Mouse (Mus musculus) liver, embryonic 13.5 days (tissue): ENCODE measurements around the gene Aff3. TPM values are rescaled to one million over a fixed set of nuclear protein-coding genes. Genes with fewer than 3 reads are reported as not detected.
A peak's percentile ranks its signal among the peaks of the same experiment; 100 is the strongest.

Source experiments
- ATAC-seq: fragments of 200-750 bp; cut with Nextera tagmentation; 2 replicates; pipeline ENCODE4 v1.8.0; 2017; ENCODE audit warnings: low read depth, mild to moderate bottlenecking, moderate number of reproducible peaks, moderate library complexity
- DNase-seq: peaks from one replicate; pipeline ENCODE4 v3.0.0; 2022
- H3K27ac ChIP-seq: fragments of 300-500 bp; sonication (generic); 2 replicates; pipeline ENCODE4 v1.5.1; 2015; ENCODE audit warnings: moderate library complexity, mild to moderate bottlenecking, inconsistent platforms
- H3K27me3 ChIP-seq: fragments of 300-500 bp; sonication (generic); 2 replicates; pipeline ENCODE4 v1.6.1; 2015; ENCODE audit warnings: mild to moderate bottlenecking, inconsistent platforms
- H3K36me3 ChIP-seq: fragments of 300-500 bp; sonication (generic); 2 replicates; pipeline ENCODE4 v1.6.1; 2015; ENCODE audit warnings: mild to moderate bottlenecking, inconsistent platforms
- H3K4me1 ChIP-seq: fragments of 300-500 bp; sonication (generic); replicated peaks from 2 replicates; pipeline ENCODE4 v1.6.1; 2015; ENCODE audit warnings: inconsistent platforms
- H3K4me2 ChIP-seq: fragments of 300-500 bp; sonication (generic); 2 replicates; pipeline ENCODE4 v1.6.1; 2015; ENCODE audit warnings: inconsistent platforms, mild to moderate bottlenecking, moderate library complexity
- H3K4me3 ChIP-seq: fragments of 300-500 bp; sonication (generic); replicated peaks from 2 replicates; pipeline ENCODE4 v1.5.1; 2015; ENCODE audit warnings: mild to moderate bottlenecking, inconsistent platforms
- H3K9ac ChIP-seq: fragments of 300-500 bp; sonication (generic); 2 replicates; pipeline ENCODE4 v1.6.1; 2015; ENCODE audit warnings: mild to moderate bottlenecking, inconsistent platforms
- H3K9me3 ChIP-seq: fragments of 300-500 bp; sonication (generic); replicated peaks from 2 replicates; pipeline ENCODE4 v1.6.1; 2016; ENCODE audit warnings: inconsistent platforms
- WGBS: fragments of 180-500 bp; shearing (Covaris S2); methylation state at CpG from one replicate; pipeline ENCODE4 v1.1.7; 2015; ENCODE audit not compliant: insufficient replicate concordance; 5-methylcytosine and 5-hydroxymethylcytosine counted together
- polyA plus RNA-seq: library from polyadenylated mRNA; unstranded; fragments of >200 nt; fragmentation: Nextera tagmentation; extraction: Ambion mirVana; gene quantifications from 2 replicates; pipeline ENCODE4 v1.2.1, GENCODE M21; 2015

The Aff3 gene
- polyA plus RNA-seq, 1 experiment from 2014 or later = 0.44 TPM

DNA sequence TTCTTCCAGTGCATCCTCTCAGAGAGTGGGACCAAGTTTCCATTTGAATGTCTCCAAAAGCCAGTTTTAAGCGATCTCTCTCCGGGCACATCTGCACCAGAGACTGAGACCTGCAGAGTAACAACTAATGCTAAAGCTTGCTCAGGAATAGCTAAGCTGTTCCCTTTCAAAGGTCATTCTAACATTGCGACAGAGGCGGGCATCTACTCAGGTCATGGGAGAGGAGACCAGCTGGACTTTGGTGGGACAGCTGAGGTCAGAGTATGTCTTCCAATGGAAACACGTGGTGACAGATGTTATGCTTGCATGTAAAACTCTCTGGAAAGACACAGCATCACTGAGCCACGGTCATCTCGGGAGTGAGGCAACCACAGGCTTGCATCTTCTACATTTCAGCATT lies 488.7 kb downstream of the Aff3 start:
- Histone ChIP-seq H3K4me1 (no peaks in the 10 kb centered on the region), H3K4me3 (no peak overlapping the region), H3K4me2 (no peak overlapping the region), H3K9ac (no peak overlapping the region), H3K9me3 (no peaks in the 10 kb centered on the region), H3K27ac (no peak overlapping the region), H3K27me3 (no peaks in the 10 kb centered on the region), H3K36me3 (no peaks in the 10 kb centered on the region)
- 63% methylated on average over 7 of the region's 7 CpGs for WGBS
- DNase-seq (no peak), ATAC-seq (peak; percentile 77)

DNA sequence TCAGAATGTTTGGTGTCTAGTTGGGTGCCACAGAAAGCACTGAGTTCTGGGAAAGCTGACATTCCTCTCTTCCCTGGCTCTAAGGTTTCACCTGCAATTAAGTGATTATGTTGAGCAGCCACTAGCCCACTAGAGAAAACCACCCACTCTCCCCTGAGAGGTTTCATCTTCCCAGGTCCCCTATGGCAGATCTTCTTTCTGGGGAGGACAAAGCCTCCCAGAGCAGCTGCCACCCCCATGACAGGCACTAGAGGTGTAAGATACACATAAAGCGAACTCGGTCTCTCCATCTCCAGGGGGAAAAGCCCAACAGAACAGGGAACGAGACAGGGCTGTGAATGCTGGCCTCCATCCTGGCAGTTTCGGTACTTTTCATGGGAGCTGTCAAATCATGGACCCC lies 492.9 kb downstream of the Aff3 start:
- 65% methylated on average over 4 of the region's 4 CpGs for WGBS
- no peak overlapping the region for H3K4me3 ChIP-seq
- no peak overlapping the region for H3K4me2 ChIP-seq
- DNase-seq (no peak), ATAC-seq (no peak)
- H3K27ac ChIP-seq = no peak overlapping the region
- no peak overlapping the region for H3K9ac ChIP-seq
- H3K36me3 ChIP-seq = no peaks in the 10 kb centered on the region
- no peaks in the 10 kb centered on the region for H3K4me1 ChIP-seq
- H3K27me3 ChIP-seq = no peaks in the 10 kb centered on the region
- H3K9me3 ChIP-seq = no peaks in the 10 kb centered on the region

DNA sequence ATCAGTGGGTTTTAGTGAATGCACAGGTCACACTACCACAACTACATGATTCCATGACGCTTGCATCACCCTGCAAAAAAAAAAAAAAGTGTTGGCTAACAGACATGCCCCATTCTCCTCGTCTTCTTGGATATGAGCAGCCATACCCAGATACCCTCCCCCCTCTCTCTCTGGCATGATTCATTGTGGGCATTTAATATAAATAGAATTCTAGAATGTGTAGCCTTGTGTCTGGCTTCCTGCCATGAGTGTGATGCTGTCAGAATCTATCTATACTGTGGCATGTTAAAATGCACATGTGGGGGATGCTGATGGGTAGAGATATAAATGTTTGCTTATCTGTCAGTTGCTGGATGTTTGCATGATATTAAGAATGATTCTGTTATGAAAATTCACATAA lies 499.1 kb downstream of the Aff3 start:
- Histone ChIP-seq H3K36me3 (no peaks in the 10 kb centered on the region), H3K4me1 (no peaks in the 10 kb centered on the region), H3K4me2 (no peak overlapping the region), H3K4me3 (no peak overlapping the region), H3K27me3 (no peaks in the 10 kb centered on the region), H3K9ac (no peak overlapping the region), H3K9me3 (no peaks in the 10 kb centered on the region), H3K27ac (no peak overlapping the region)
- DNase-seq (no peak), ATAC-seq (no peak)
- WGBS = 32% methylated on average over 2 of the region's 2 CpGs

DNA sequence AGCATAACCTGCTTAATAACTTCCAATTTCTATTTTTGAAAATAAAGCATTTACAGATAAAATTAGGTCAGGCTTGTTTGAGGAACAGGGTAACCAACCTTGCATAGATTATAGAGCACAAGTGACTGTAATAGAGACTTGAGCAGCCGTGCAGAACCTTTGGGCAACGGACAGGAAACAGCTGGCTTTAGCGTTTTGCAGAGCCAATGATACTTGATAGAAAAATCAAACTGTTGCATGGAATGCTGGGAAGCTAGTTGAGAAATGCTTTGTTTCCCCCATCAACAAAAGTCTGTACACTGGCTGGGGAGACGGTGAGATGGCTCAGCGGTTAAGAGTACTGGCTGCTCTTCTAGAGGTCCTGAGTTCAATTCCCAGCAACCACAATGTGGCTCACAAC lies 514.7 kb downstream of the Aff3 start:
- H3K4me2 ChIP-seq = no peak overlapping the region
- no peak for DNase-seq
- no peaks in the 10 kb centered on the region for H3K9me3 ChIP-seq
- no peak overlapping the region for H3K4me3 ChIP-seq
- no peaks in the 10 kb centered on the region for H3K36me3 ChIP-seq
- H3K27ac ChIP-seq = no peak overlapping the region
- H3K9ac ChIP-seq = no peak overlapping the region
- 69% methylated on average over 5 of the region's 5 CpGs for WGBS
- ATAC-seq = no peak
- no peaks in the 10 kb centered on the region for H3K27me3 ChIP-seq
- no peaks in the 10 kb centered on the region for H3K4me1 ChIP-seq

DNA sequence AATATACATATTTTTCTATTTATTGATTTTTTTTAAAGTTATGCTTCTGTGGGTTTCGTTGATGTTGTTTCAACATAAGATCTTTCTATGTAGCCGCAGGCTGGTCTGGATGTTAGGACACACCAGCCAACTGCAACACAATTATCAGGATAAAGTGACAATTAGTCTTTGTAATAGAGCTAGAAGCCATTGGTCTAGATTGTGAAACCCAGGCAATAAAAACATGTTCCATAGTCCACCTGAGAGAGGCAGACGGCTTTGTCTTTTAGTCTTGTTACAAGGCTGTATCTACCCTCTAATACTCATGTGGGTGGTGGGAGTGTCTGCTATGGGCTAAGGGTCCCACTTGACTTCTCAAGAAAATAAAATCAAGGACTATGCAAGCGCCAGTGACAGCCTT lies 518.7 kb downstream of the Aff3 start:
- no peak overlapping the region for H3K4me2 ChIP-seq
- H3K27me3 ChIP-seq = no peaks in the 10 kb centered on the region
- no peak for ATAC-seq
- H3K4me1 ChIP-seq = no peaks in the 10 kb centered on the region
- 63% methylated on average over 4 of the region's 4 CpGs for WGBS
- no peak overlapping the region for H3K9ac ChIP-seq
- no peak overlapping the region for H3K4me3 ChIP-seq
- no peaks in the 10 kb centered on the region for H3K36me3 ChIP-seq
- H3K9me3 ChIP-seq = no peaks in the 10 kb centered on the region
- no peak overlapping the region for H3K27ac ChIP-seq
- DNase-seq = no peak

DNA sequence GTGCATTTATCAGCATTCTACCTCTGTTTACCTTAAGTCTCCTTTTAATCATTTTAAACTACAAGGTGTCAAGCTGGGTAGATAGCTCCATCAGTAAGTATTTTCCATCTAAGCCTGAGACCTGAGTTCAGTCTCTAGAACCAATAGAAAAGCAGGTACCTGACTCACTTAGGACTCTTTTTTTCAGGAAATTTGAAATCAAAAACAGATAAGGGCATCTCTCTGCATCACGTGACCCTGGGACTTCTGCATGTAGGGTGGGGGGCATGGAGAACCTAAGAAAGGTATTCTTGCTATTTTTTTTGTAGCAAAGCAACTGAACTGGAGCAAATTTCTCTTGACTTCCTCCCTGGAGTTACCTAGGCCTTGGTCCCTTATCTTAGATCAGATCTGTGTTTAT lies 523.4 kb downstream of the Aff3 start:
- H3K4me3 ChIP-seq = no peak overlapping the region
- H3K4me2 ChIP-seq = no peak overlapping the region
- ATAC-seq (no peak), DNase-seq (no peak)
- H3K9me3 ChIP-seq = no peaks in the 10 kb centered on the region
- H3K4me1 ChIP-seq = no peaks in the 10 kb centered on the region
- no peak overlapping the region for H3K9ac ChIP-seq
- 57% methylated on average over 1 of the region's 1 CpGs for WGBS
- H3K36me3 ChIP-seq = no peaks in the 10 kb centered on the region
- no peak overlapping the region for H3K27ac ChIP-seq
- no peaks in the 10 kb centered on the region for H3K27me3 ChIP-seq

DNA sequence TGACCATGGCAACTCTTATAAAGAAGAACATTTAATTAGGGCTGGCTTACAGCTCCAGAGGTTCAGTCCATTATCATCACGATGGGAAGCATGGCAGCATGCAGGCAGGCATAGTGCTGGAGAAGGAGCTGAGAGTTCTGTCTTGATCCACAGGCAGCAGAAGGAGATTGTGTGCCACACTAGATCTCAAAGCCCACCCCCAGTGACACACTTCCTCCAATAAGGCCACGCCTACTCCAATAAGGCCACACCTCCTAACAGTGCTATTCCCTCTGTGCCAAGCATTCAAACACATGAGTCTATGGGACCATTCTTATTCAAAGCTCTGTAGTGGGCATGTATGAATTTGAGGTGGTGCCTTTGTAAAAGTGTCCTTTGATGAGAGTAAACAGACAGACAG lies 523.8 kb downstream of the Aff3 start:
- H3K27me3 ChIP-seq = no peaks in the 10 kb centered on the region
- 58% methylated on average over 2 of the region's 2 CpGs for WGBS
- H3K36me3 ChIP-seq = no peaks in the 10 kb centered on the region
- H3K4me3 ChIP-seq = no peak overlapping the region
- no peak overlapping the region for H3K27ac ChIP-seq
- H3K4me2 ChIP-seq = no peak overlapping the region
- H3K9ac ChIP-seq = no peak overlapping the region
- DNase-seq = no peak
- ATAC-seq = no peak
- H3K9me3 ChIP-seq = no peaks in the 10 kb centered on the region
- H3K4me1 ChIP-seq = no peaks in the 10 kb centered on the region

DNA sequence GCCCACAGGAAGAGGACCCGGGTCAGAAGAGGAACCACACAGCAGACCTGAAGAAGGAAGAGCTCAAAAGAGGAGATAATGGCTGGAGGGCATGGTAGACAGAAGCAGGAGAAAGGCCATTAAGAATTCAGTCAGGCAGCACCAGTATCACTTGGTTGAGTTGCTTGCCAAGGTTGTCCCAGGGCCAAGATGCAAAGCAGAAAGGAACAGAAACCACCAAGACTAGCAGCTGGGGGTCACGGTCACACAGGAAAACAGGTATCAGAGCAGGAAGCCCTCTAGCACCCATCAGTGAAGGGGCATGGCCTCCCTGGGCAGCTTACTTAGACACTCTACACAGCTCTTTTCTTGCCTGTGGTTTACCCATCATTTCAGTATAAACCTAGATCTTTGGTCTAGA lies 525.4 kb downstream of the Aff3 start:
- no peak overlapping the region for H3K4me2 ChIP-seq
- H3K27ac ChIP-seq = no peak overlapping the region
- H3K4me1 ChIP-seq = no peaks in the 10 kb centered on the region
- H3K9ac ChIP-seq = no peak overlapping the region
- H3K36me3 ChIP-seq = no peaks in the 10 kb centered on the region
- H3K4me3 ChIP-seq = no peak overlapping the region
- 36% methylated on average over 2 of the region's 2 CpGs for WGBS
- ATAC-seq (no peak), DNase-seq (no peak)
- H3K27me3 ChIP-seq = no peaks in the 10 kb centered on the region
- no peaks in the 10 kb centered on the region for H3K9me3 ChIP-seq

DNA sequence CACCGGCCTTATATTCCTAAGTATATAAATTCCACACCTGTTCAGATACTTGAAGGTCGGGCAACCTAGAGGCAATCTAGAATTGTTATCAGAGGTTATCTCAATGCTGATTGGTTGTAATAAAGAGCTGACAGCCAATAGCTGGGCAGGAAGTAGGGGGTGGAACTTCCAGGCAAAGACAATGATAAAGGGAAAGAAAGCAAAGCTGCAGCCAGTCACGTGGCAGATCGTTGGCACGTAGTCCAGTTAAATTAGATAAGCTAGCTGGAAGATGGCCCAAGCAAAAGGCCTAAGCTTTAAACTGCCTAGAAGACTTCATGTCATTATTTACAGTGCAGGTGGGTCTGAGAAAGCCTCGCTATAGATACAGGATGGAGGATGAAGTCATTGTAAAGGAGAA lies 531.8 kb downstream of the Aff3 start:
- Histone ChIP-seq H3K27ac (no peak overlapping the region), H3K4me3 (no peak overlapping the region), H3K36me3 (no peaks in the 10 kb centered on the region), H3K4me1 (peaks cover 39% of the 10 kb centered on the region), H3K9ac (no peak overlapping the region), H3K27me3 (no peaks in the 10 kb centered on the region), H3K4me2 (no peak overlapping the region), H3K9me3 (no peaks in the 10 kb centered on the region)
- 44% methylated on average over 6 of the region's 6 CpGs for WGBS
- no peak for ATAC-seq
- no peak for DNase-seq

DNA sequence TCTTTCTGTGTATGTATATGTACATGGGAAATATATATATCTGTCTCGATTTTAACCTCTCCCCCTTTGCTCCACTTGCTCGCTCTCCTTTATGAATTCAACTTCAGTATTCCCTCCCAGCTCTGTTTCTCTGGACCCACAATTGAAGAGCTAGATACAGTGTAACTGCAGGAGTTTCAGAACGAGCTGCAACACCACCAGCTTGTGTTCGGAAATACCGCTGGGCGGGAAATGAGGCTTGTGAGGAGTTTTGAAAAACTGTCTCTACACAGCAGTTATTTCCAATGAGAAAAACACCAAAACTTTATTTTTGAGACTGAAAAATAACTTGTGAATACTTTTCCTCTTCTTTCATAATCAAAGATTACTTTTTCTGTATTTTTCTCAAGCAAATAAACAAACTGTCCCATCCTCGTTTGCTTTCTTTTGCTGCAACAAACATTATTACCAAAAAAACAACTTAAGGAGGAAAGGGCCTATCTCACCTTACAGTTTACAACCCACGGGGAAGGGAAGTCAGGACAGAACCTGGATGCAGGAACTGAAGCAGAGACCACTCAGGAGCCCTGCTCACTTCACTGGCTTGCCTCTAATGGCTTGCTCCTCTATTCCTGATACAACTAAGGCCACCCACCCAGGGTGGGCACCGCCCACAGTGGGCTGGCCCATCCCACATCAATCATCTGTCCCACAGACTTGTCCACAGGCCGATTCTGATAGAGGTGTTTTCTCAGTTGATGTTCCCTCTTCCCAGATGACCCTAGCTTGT lies 533.9 kb downstream of the Aff3 start:
- peak overlapping the region; percentile 94 for H3K27ac ChIP-seq
- ATAC-seq (peak; percentile 38), DNase-seq (peak; percentile 71)
- H3K4me3 ChIP-seq = peak overlapping the region; percentile 91
- whole genome bisulfite sequencing = 35% methylated on average over 10 of the region's 10 CpGs
- peak overlapping the region; percentile 92 for H3K4me2 ChIP-seq
- no peaks in the 10 kb centered on the region for H3K36me3 ChIP-seq
- H3K9ac ChIP-seq = peak overlapping the region; percentile 94
- no peaks in the 10 kb centered on the region for H3K9me3 ChIP-seq
- no peaks in the 10 kb centered on the region for H3K27me3 ChIP-seq
- H3K4me1 ChIP-seq = peaks cover 55% of the 10 kb centered on the region

DNA sequence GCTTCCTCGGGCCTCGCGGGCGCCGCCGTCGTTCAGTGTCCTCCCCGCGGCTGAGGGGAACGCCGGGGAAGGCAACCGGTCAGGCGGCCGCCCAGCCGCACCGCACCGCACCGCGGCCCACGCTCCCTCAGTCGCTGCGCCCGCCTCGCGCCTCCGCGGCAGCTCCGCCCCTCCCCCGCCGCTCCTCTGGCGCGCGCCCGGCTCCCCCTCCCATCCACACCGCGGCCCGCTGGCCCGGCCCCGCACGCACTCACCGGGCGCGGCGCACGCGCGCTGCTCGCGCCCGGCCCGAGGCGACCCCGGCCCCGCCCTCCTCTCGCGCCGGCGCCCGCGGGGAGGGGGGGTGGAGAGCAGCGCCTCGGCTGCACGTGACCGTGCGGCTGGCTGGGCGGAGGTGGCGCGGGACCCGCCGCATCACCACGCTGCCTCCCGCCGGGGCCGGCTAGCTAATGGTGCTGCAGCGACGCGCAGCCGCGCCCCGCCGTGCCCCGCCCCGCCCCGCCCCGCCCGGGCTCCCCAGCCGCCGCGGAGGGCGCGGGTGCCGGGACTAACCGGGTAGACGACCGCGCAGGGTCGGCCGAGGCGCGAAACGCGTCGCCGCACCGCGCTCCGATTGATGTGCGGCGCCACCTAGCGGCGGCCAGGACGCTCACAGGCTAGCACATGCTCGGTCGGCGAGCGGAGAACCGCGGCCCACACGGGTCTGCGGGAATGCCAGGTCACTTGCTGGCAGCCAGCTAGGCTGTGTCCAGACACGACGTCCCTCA lies 535.1 kb downstream of the Aff3 start, which contains the start of gene Rev1:
TSS of gene Rev1 (minus strand) at position 301 of the 767 bp plus-strand sequence.
- Histone ChIP-seq H3K4me2 (peak within 1 kb of the TSS; percentile 92), H3K27ac (peak within 1 kb of the TSS; percentile 94), H3K4me3 (peak within 1 kb of the TSS; percentile 91), H3K9me3 (no peaks in the 10 kb centered on the region), H3K36me3 (no peaks in the 10 kb centered on the region), H3K27me3 (no peaks in the 10 kb centered on the region), H3K4me1 (peaks cover 63% of the 10 kb centered on the region), H3K9ac (peak within 1 kb of the TSS; percentile 94)
- peak; percentile 93 for ATAC-seq
- WGBS = under 1% methylated on average over 67 of the region's 122 CpGs
- peak; percentile 91 for DNase-seq
